Mouse (Mus musculus): Measurements from ENCODE around the gene Usp36. TPM values are rescaled to one million over a fixed set of nuclear protein-coding genes. Genes with fewer than 3 reads are reported as not detected.
A peak's percentile ranks its signal among the peaks of the same experiment; 100 is the strongest.

Gene Usp36
- polyA plus RNA-seq, 1 experiment, result 14.8 TPM

GRCm38 (mm10) chr11:118239281-118240198 lies 50.5 kb downstream of the Usp36 start:
- peaks cover 71% of the 10 kb centered on the region for H3K4me1 ChIP-seq
- no peaks in the 10 kb centered on the region for H3K36me3 ChIP-seq (replicated peaks; ENCODE audit: low read length)
- H3K9me3 ChIP-seq, result no peaks in the 10 kb centered on the region
- no peak for TF ChIP-seq FLI1 (IDR thresholded peaks at IDR 0.05; ENCODE audit: low read length)
- no peak for TF ChIP-seq GATA1 (IDR thresholded peaks at IDR 0.05; ENCODE audit: borderline replicate concordance, low read length)
- H3K27me3 ChIP-seq (replicated peaks), result peaks cover 3% of the 10 kb centered on the region
- peak overlapping the region; percentile 29 for H3K4me3 ChIP-seq (replicated peaks)

- Histone ChIP-seq H3K27me3 (replicated peaks) (peaks cover 3% of the 10 kb centered on the region), H3K4me1 (peaks cover 85% of the 10 kb centered on the region), H3K4me3 (replicated peaks) (peak overlapping the region; percentile 60), H3K9me3 (no peaks in the 10 kb centered on the region), H3K36me3 (replicated peaks; ENCODE audit: low read length) (no peaks in the 10 kb centered on the region)
- TF ChIP-seq FLI1 (IDR thresholded peaks at IDR 0.05; ENCODE audit: low read length) (no peak), GATA1 (IDR thresholded peaks at IDR 0.05; ENCODE audit: borderline replicate concordance, low read length) (no peak)
Observed at GRCm38 (mm10) chr11:118236520-118237190, 53.4 kb downstream of the Usp36 start.

- peaks cover 92% of the 10 kb centered on the region for H3K4me1 ChIP-seq
- H3K27me3 ChIP-seq (replicated peaks), result peaks cover 1% of the 10 kb centered on the region
- H3K9me3 ChIP-seq, result no peaks in the 10 kb centered on the region
- no peak for TF ChIP-seq GATA1 (IDR thresholded peaks at IDR 0.05; ENCODE audit: borderline replicate concordance, low read length)
- TF ChIP-seq FLI1 (IDR thresholded peaks at IDR 0.05; ENCODE audit: low read length), result no peak
- no peaks in the 10 kb centered on the region for H3K36me3 ChIP-seq (replicated peaks; ENCODE audit: low read length)
- peak overlapping the region; percentile 65 for H3K4me3 ChIP-seq (replicated peaks)
Observed at GRCm38 (mm10) chr11:118234929-118235328, 55.1 kb downstream of the Usp36 start.

- Histone ChIP-seq H3K36me3 (replicated peaks; ENCODE audit: low read length) (no peaks in the 10 kb centered on the region), H3K4me3 (replicated peaks) (peak overlapping the region; percentile 65), H3K27me3 (replicated peaks) (no peaks in the 10 kb centered on the region), H3K9me3 (no peaks in the 10 kb centered on the region), H3K4me1 (peaks cover 92% of the 10 kb centered on the region)
- no peak for TF ChIP-seq FLI1 (IDR thresholded peaks at IDR 0.05; ENCODE audit: low read length)
- TF ChIP-seq GATA1 (IDR thresholded peaks at IDR 0.05; ENCODE audit: borderline replicate concordance, low read length), result no peak
Observed at GRCm38 (mm10) chr11:118234500-118234899, 55.5 kb downstream of the Usp36 start.

- H3K36me3 ChIP-seq (replicated peaks; ENCODE audit: low read length), result no peaks in the 10 kb centered on the region
Observed at GRCm38 (mm10) chr11:118233924-118234323, 56.1 kb downstream of the Usp36 start.

GRCm38 (mm10) chr11:118232314-118232831 lies 57.7 kb downstream of the Usp36 start:
- Histone ChIP-seq H3K36me3 (replicated peaks; ENCODE audit: low read length) (no peaks in the 10 kb centered on the region), H3K9me3 (no peaks in the 10 kb centered on the region), H3K27me3 (replicated peaks) (no peaks in the 10 kb centered on the region), H3K4me1 (peaks cover 96% of the 10 kb centered on the region), H3K4me3 (replicated peaks) (peak overlapping the region; percentile 87)
- TF ChIP-seq FLI1 (IDR thresholded peaks at IDR 0.05; ENCODE audit: low read length), result no peak
- TF ChIP-seq GATA1 (IDR thresholded peaks at IDR 0.05; ENCODE audit: borderline replicate concordance, low read length), result no peak

More at GRCm38 (mm10) chr11:118233924-118234323, 56.1 kb downstream of the Usp36 start:
- Histone ChIP-seq H3K4me3 (replicated peaks) (no peak overlapping the region), H3K9me3 (no peaks in the 10 kb centered on the region), H3K4me1 (peaks cover 91% of the 10 kb centered on the region), H3K27me3 (replicated peaks) (no peaks in the 10 kb centered on the region)
- TF ChIP-seq GATA1 (IDR thresholded peaks at IDR 0.05; ENCODE audit: borderline replicate concordance, low read length) (no peak), FLI1 (IDR thresholded peaks at IDR 0.05; ENCODE audit: low read length) (no peak)

- Histone ChIP-seq H3K9me3 (no peaks in the 10 kb centered on the region), H3K4me1 (peaks cover 95% of the 10 kb centered on the region), H3K4me3 (replicated peaks) (no peak overlapping the region), H3K27me3 (replicated peaks) (no peaks in the 10 kb centered on the region), H3K36me3 (replicated peaks; ENCODE audit: low read length) (no peaks in the 10 kb centered on the region)
- no peak for TF ChIP-seq FLI1 (IDR thresholded peaks at IDR 0.05; ENCODE audit: low read length)
- TF ChIP-seq GATA1 (IDR thresholded peaks at IDR 0.05; ENCODE audit: borderline replicate concordance, low read length), result no peak
Observed at GRCm38 (mm10) chr11:118229941-118230340, 60.1 kb downstream of the Usp36 start.

- TF ChIP-seq FLI1 (IDR thresholded peaks at IDR 0.05; ENCODE audit: low read length) (no peak), GATA1 (IDR thresholded peaks at IDR 0.05; ENCODE audit: borderline replicate concordance, low read length) (no peak)
- H3K36me3 ChIP-seq (replicated peaks; ENCODE audit: low read length), result peaks cover 6% of the 10 kb centered on the region
- H3K4me1 ChIP-seq, result peaks cover 84% of the 10 kb centered on the region
- peak overlapping the region; percentile 69 for H3K4me3 ChIP-seq (replicated peaks)
- no peaks in the 10 kb centered on the region for H3K9me3 ChIP-seq
- H3K27me3 ChIP-seq (replicated peaks), result no peaks in the 10 kb centered on the region
Observed at GRCm38 (mm10) chr11:118227650-118228049, 62.4 kb downstream of the Usp36 start.

- no peak for TF ChIP-seq FLI1 (IDR thresholded peaks at IDR 0.05; ENCODE audit: low read length)
- TF ChIP-seq GATA1 (IDR thresholded peaks at IDR 0.05; ENCODE audit: borderline replicate concordance, low read length), result no peak
- H3K4me3 ChIP-seq (replicated peaks), result peak overlapping the region; percentile 65
- no peaks in the 10 kb centered on the region for H3K27me3 ChIP-seq (replicated peaks)
- no peaks in the 10 kb centered on the region for H3K9me3 ChIP-seq
- peaks cover 6% of the 10 kb centered on the region for H3K36me3 ChIP-seq (replicated peaks; ENCODE audit: low read length)
- H3K4me1 ChIP-seq, result peaks cover 84% of the 10 kb centered on the region
Observed at GRCm38 (mm10) chr11:118226850-118227249, 63.2 kb downstream of the Usp36 start.
